Mouse (Mus musculus) Patski (cell line): ENCODE measurements at regions not wholly inside any gene's neighbourhood (a gene's known extent, or its start where the extent isn't known, plus 50 kb on each side); places are given as distances from the start of the nearest gene placed in this dataset.

Experiments used
- ATAC-seq: fragments of 100-300 bp; one replicate; pipeline ENCODE4 v1.8.0; 2021
- CTCF ChIA-PET: fragments of 350-600 bp; sonication (Branson Sonifier 250); formaldehyde crosslinking; loops from one replicate; lab custom pipeline; 2022; ENCODE audit warnings: inconsistent platforms; lab: Charles Lee
- POLR2A ChIA-PET: fragments of 350-600 bp; sonication (Branson Sonifier 250); formaldehyde crosslinking; loops from one replicate; lab custom pipeline; 2022; ENCODE audit warnings: antibody characterized with exemption, inconsistent platforms; lab: Charles Lee
- DNase-seq: peaks from one replicate; pipeline ENCODE4 v3.0.0-alpha.2; 2011; ENCODE audit warnings: low read depth, low spot score
- H3K27me3 ChIP-seq: fragments of 371-371 bp; one replicate; pipeline ENCODE4 v1.5.1; 2021
- CTCF ChIP-seq: fragments of 100-300 bp; IDR thresholded peaks from one replicate; pipeline ENCODE4 v1.5.1; 2021
- in situ Hi-C: fragments of 300-500 bp; cut with MboI; formaldehyde crosslinking; loops from 3 replicates; pipeline ENCODE4 v1.11.1; 2018; ENCODE audit warnings: low pct_unique_long_range_greater_than_20kb, mixed read lengths

GRCm38 (mm10) chr13:46222031-46222430 lies 51.5 kb upstream of the Stmnd1 start:
- no peak for DNase-seq
- POLR2A ChIA-PET, result no interaction called here
- in situ Hi-C loops, result no loop called here
- ATAC-seq, result no peak
- CTCF ChIA-PET, result no interaction called here
- no peak for TF ChIP-seq CTCF
- H3K27me3 ChIP-seq, result no peaks in the 10 kb centered on the region

DNA sequence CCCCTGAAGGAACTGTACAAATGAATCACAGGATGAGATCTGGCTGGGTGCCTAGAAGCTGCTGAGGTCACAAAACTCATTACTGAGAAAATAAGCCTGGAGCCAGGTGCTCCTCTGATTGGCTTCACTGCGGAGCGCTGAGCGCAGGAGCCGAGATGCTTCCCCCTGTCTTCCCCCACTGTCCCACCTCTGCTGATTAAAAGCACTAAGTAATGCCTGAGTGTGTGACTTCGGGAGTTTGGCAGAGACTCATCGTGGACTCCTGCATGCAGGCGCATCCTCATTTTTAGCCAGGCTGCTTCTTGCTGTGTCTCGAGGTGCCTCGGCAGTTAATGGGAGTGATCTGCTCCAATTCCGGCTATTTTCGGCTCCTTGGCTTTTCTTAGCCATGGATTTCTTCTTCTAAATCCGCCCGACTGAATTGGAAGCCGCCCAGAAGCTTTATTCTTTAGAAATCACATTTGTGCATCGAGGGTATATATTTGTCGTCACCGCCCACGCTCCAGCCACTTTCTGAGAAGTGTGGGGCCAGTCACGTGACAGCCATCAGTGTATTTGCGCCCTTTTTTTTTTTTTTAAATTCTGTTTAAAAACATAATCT lies 55.3 kb upstream of the Stmnd1 start:
- ATAC-seq (no peak), DNase-seq (peak; percentile 95)
- in situ Hi-C loops, result no loop called here
- POLR2A ChIA-PET, result interaction anchor here (0.7 kb wide), 1 partner anchor 186 kb away, joined by 3 read pairs; no protein-coding TSS in a partner anchor
- H3K27me3 ChIP-seq, result no peaks in the 10 kb centered on the region
- CTCF ChIA-PET, result interaction anchor here (1.5 to 2.3 kb wide), 2 partner anchors 20 to 40 kb away, joined by 6 to 8 read pairs; no protein-coding TSS in a partner anchor
- no peak for TF ChIP-seq CTCF

GRCm38 (mm10) chr13:46216954-46217838 lies 56.3 kb upstream of the Stmnd1 start:
- H3K27me3 ChIP-seq, result no peaks in the 10 kb centered on the region
- ChIA-PET POLR2A (interaction anchor here (0.6 to 1.0 kb wide), 3 partner anchors 9 to 553 kb away, joined by 3 to 4 read pairs (median 3); no protein-coding TSS in a partner anchor), CTCF (interaction anchor here (1.1 to 2.3 kb wide), 3 partner anchors 8 to 41 kb away, joined by 4 to 8 read pairs (median 6); no protein-coding TSS in a partner anchor)
- DNase-seq, result peak; percentile 73
- in situ Hi-C loops, result no loop called here
- TF ChIP-seq CTCF, result no peak
- peak; percentile 74 for ATAC-seq

DNA sequence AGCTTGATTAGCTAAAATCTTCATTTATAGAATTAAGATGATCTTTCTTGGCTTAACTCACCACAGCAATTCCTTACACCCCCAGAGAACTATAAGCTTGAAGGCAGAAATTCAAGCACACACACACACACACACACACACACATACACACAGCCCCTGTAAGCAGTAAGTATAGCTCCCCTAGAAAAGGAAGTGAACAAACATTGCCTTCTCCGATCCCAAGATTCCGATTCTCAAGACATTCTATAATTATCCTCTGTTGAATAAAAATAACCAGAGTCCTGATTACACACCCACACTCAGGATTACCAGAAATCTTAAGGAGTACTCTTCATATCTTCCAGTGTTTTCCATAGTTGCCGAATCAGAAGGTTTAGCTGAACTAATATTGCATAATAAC lies 70.0 kb upstream of the Stmnd1 start:
- DNase-seq, result no peak
- in situ Hi-C loops, result no loop called here
- H3K27me3 ChIP-seq, result no peaks in the 10 kb centered on the region
- no peak for TF ChIP-seq CTCF
- CTCF ChIA-PET, result interaction anchor here (1.1 to 1.3 kb wide), 2 partner anchors 11 to 17 kb away, joined by 3 to 5 read pairs; no protein-coding TSS in a partner anchor
- POLR2A ChIA-PET, result interaction anchor here (0.5 to 0.7 kb wide), 2 partner anchors 15 to 77 kb away, joined by 3 read pairs; no protein-coding TSS in a partner anchor
- no peak for ATAC-seq

DNA sequence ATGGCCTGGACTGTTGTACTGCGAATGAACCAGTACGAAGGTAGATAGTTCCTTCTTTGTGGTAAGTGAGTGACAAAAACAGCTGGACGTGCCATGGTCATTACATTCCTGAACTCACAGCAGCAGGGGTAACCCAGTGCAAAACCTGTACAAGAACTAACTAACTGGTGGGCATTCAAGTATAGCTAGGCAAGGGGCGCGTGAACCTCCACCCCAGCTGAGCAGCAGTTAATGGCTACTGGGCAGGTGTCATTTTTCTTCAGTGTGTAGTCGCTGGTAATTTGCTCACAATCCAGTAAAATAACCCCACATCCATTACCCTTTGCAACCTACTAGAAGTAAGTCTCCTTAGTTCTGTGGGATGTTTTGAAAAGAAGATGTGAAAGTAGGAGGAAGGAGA lies 70.9 kb upstream of the Stmnd1 start:
- DNase-seq (no peak), ATAC-seq (no peak)
- ChIA-PET CTCF (interaction anchor here (1.3 kb wide), 1 partner anchor 12 kb away, joined by 5 read pairs; no protein-coding TSS in a partner anchor), POLR2A (no interaction called here)
- H3K27me3 ChIP-seq, result no peaks in the 10 kb centered on the region
- in situ Hi-C loops, result no loop called here
- no peak for TF ChIP-seq CTCF

DNA sequence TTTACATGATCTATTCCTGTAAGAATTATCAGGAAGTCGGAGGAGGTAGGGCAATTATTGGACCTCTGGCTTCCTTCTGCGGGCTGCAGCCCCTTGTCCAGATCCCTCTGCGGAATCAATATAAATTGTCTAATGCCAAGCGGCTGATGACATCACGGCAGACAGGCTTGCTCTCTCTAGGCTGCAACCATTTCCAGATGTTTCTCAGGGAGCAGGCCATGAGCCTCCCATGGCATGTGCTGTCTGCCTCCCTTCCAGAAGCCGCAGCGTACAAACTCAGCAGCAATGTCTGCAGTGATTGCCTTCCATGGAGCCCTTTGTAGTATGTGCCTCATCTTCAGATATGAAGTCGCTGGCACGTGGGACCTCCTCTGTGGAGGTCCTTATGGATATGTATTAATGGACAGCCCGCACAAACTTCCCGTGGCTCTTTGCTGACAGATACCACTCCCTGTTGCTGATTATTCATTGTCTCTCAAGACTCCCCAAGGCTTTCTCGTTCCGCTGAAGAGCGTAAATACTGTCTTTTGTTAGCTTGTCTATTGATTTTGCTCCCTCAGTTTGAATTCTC lies 72.4 kb upstream of the Stmnd1 start:
- CTCF ChIA-PET, result no interaction called here
- in situ Hi-C loops, result no loop called here
- no peak for DNase-seq
- no peak for ATAC-seq
- TF ChIP-seq CTCF, result no peak
- no peaks in the 10 kb centered on the region for H3K27me3 ChIP-seq
- POLR2A ChIA-PET, result no interaction called here

- H3K27me3 ChIP-seq, result no peaks in the 10 kb centered on the region
- in situ Hi-C loops, result no loop called here
- ChIA-PET POLR2A (no interaction called here), CTCF (no interaction called here)
- no peak for ATAC-seq
- DNase-seq, result no peak
- no peak for TF ChIP-seq CTCF
Observed at GRCm38 (mm10) chr13:46193131-46193530, 80.4 kb upstream of the Stmnd1 start.

DNA sequence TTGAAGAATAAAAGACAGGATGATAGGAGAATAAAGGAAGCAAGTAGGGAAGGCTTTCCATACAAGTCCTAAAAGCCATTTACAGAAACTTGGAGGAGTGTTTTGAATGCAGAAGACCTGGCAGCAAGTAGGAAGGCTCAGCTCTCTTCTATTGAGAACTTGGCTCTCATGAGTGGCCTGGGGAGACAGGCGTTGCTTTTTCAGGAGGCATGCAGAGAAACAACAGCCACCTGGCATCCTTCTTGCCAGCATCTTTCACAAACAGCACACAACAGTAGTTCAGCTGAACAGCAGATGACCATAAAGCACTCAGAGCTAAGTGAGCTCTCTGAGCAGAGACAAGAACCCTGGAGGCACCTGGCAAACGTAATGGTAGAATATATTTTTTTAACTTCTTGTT lies 83.8 kb upstream of the Stmnd1 start:
- ChIA-PET CTCF (no interaction called here), POLR2A (no interaction called here)
- no peaks in the 10 kb centered on the region for H3K27me3 ChIP-seq
- ATAC-seq, result no peak
- in situ Hi-C loops, result no loop called here
- no peak for TF ChIP-seq CTCF
- no peak for DNase-seq

- TF ChIP-seq CTCF, result peak; percentile 50
- H3K27me3 ChIP-seq, result no peaks in the 10 kb centered on the region
- CTCF ChIA-PET, result interaction anchor here (1.4 kb wide), 1 partner anchor 643 kb away, joined by 3 read pairs; no protein-coding TSS in a partner anchor
- ATAC-seq (no peak), DNase-seq (no peak)
- POLR2A ChIA-PET, result no interaction called here
- in situ Hi-C loops, result no loop called here
Observed at GRCm38 (mm10) chr13:46182851-46183250, 90.7 kb upstream of the Stmnd1 start.

GRCm38 (mm10) chr13:46180606-46181133 lies 92.9 kb upstream of the Stmnd1 start:
- CTCF ChIA-PET, result interaction anchor here (0.7 to 1.3 kb wide), 2 partner anchors 77 to 204 kb away, joined by 3 to 4 read pairs; no protein-coding TSS in a partner anchor
- no peak for TF ChIP-seq CTCF
- POLR2A ChIA-PET, result no interaction called here
- no peaks in the 10 kb centered on the region for H3K27me3 ChIP-seq
- DNase-seq (no peak), ATAC-seq (no peak)
- in situ Hi-C loops, result no loop called here
